Mouse (Mus musculus) thymus, postnatal 25 days (tissue): Measurements from ENCODE around the gene Arvcf.
A peak's percentile ranks its signal among the peaks of the same experiment; 100 is the strongest.

Experiments
- DNase-seq: peaks from one replicate; pipeline ENCODE4 v3.0.0; 2022

Gene Arvcf

GRCm38 (mm10) chr16:18436128-18436527 lies 88.1 kb downstream of the Arvcf start:
- no peak for DNase-seq

GRCm38 (mm10) chr16:18443385-18443841 lies 95.4 kb downstream of the Arvcf start:
- peak; percentile 96 for DNase-seq

GRCm38 (mm10) chr16:18447243-18447642 lies 99.3 kb downstream of the Arvcf start:
- no peak for DNase-seq

- no peak for DNase-seq
Measured at GRCm38 (mm10) chr16:18448104-18448503, 100.1 kb downstream of the Arvcf start.

- DNase-seq = no peak
Measured at GRCm38 (mm10) chr16:18449005-18449404, 101.0 kb downstream of the Arvcf start.

GRCm38 (mm10) chr16:18451486-18452181 lies 103.7 kb downstream of the Arvcf start:
- no peak for DNase-seq

GRCm38 (mm10) chr16:18452361-18452862 lies 104.4 kb downstream of the Arvcf start:
- no peak for DNase-seq

- DNase-seq = no peak
Measured at GRCm38 (mm10) chr16:18453846-18454245, 105.9 kb downstream of the Arvcf start.

- DNase-seq = no peak
Measured at GRCm38 (mm10) chr16:18455407-18455806, 107.4 kb downstream of the Arvcf start.
